ENCODE assay signal across 24 mouse cellular contexts in the genomic region with DNA sequence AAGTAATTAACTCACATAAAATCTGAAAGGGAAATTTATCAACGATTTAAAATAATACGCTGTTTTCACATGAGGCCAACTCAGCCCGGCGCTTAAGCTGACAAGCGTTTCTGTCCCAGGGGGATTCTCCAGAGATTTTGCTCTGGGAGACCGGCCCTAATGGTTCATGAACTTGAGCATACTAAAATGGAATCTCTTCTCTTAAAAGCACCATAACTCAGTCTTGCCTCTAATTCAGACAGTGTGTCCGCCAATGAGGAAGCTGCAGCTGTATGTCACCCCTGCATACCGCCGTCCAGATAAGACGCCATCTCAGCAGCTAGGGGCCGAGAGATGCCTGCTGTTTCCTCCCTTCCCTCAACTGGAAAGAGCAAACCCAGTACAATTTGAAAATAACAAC.
A peak's percentile ranks its signal among the peaks of the same experiment; 100 is the strongest.
DNase-seq lines count a peak whose midpoint lies in the region; ATAC-seq and TF ChIP-seq lines count a peak whose summit lies in the region.
"Had no signal": no experiment of that assay in that cellular context is flagged by ENCODE, and none has a peak within 500 bp of the region (broad histone marks: within the 10 kb centered on the region; RNA-seq: fewer than 3 reads in every experiment).

No protein-coding gene starts in this region.

- no peak for ATAC-seq in midbrain, embryonic 14.5 days (ENCODE audit: low FRiP score, low TSS enrichment)
- no peak for ATAC-seq in midbrain, postnatal 0 days (ENCODE audit: low FRiP score)
- ATAC-seq: forebrain, embryonic 13.5 days; inflammation-experienced regulatory T-cells, adult 6 months; midbrain, embryonic 15.5 days had no signal

- no peak overlapping the region for H3K9ac ChIP-seq in heart, adult 2 months (ENCODE audit: low read depth, low read length)
- no peak overlapping the region for H3K9ac ChIP-seq in midbrain, embryonic 14.5 days (replicated peaks; ENCODE audit: low read length)
- no peak overlapping the region for H3K9ac ChIP-seq in midbrain, postnatal 0 days (replicated peaks; ENCODE audit: low read length, poor library complexity, severe bottlenecking)
- H3K9ac ChIP-seq: embryonic facial prominence, embryonic 13.5 days; forebrain, embryonic 13.5 days; hindbrain, embryonic 14.5 days; liver, embryonic 13.5 days; midbrain, embryonic 15.5 days; neural tube, embryonic 13.5 days; stomach, embryonic 15.5 days had no signal

- intact Hi-C loops in heart, postnatal 14 days (cut with DNase I) = no loop called here
- intact Hi-C loops in heart, adult 2 months (cut with DNase I) = no loop called here

- no peaks in the 10 kb centered on the region for H3K4me1 ChIP-seq in heart, adult 2 months (ENCODE audit: control insufficient read depth, insufficient read depth, low read length)
- no peaks in the 10 kb centered on the region for H3K4me1 ChIP-seq in midbrain, embryonic 14.5 days (ENCODE audit: control insufficient read depth, insufficient read depth, low read length)
- no peaks in the 10 kb centered on the region for H3K4me1 ChIP-seq in midbrain, postnatal 0 days (ENCODE audit: insufficient read depth, low read length)
- H3K4me1 ChIP-seq: forebrain, embryonic 13.5 days; liver, embryonic 13.5 days; megakaryocyte, embryonic 14.5 days; midbrain, embryonic 15.5 days; neural tube, embryonic 13.5 days; stomach, embryonic 15.5 days had no signal

- TF ChIP-seq EP300 in heart, adult 2 months (IDR thresholded peaks at IDR 0.05; ENCODE audit: insufficient read depth, low read depth, low read length) = no peak

- H3K9me3 ChIP-seq in midbrain, embryonic 14.5 days (ENCODE audit: control insufficient read depth, low read length) = no peaks in the 10 kb centered on the region
- no peaks in the 10 kb centered on the region for H3K9me3 ChIP-seq in midbrain, postnatal 0 days (ENCODE audit: low read length)
- H3K9me3 ChIP-seq: embryonic facial prominence, embryonic 13.5 days; forebrain, embryonic 13.5 days; liver, embryonic 13.5 days; midbrain, embryonic 15.5 days; neural tube, embryonic 13.5 days; stomach, embryonic 15.5 days had no signal

- no peak overlapping the region for H3K4me3 ChIP-seq in heart, adult 2 months
- H3K4me3 ChIP-seq in midbrain, embryonic 14.5 days (replicated peaks; ENCODE audit: low read depth, low read length) = no peak overlapping the region
- H3K4me3 ChIP-seq in midbrain, postnatal 0 days (ENCODE audit: low read depth, low read length) = no peak overlapping the region
- H3K4me3 ChIP-seq: embryonic facial prominence, embryonic 13.5 days; forebrain, embryonic 13.5 days; liver, embryonic 13.5 days; megakaryocyte, embryonic 14.5 days; midbrain, embryonic 15.5 days; myocyte; neural tube, embryonic 13.5 days; stomach, embryonic 15.5 days had no signal

- no peaks in the 10 kb centered on the region for H3K36me3 ChIP-seq in heart, adult 2 months (ENCODE audit: control insufficient read depth, insufficient read depth, low read length)
- H3K36me3 ChIP-seq in midbrain, embryonic 14.5 days (ENCODE audit: control insufficient read depth, insufficient read depth, low read length) = no peaks in the 10 kb centered on the region
- no peaks in the 10 kb centered on the region for H3K36me3 ChIP-seq in midbrain, postnatal 0 days (ENCODE audit: insufficient read depth, low read length)
- H3K36me3 ChIP-seq: embryonic facial prominence, embryonic 13.5 days; liver, embryonic 13.5 days; midbrain, embryonic 15.5 days; neural tube, embryonic 13.5 days; stomach, embryonic 15.5 days had no signal

- no peak overlapping the region for H3K4me2 ChIP-seq in midbrain, embryonic 14.5 days (ENCODE audit: low read length)
- no peak overlapping the region for H3K4me2 ChIP-seq in midbrain, postnatal 0 days (ENCODE audit: low read depth, low read length, poor library complexity, severe bottlenecking)
- H3K4me2 ChIP-seq: embryonic facial prominence, embryonic 13.5 days; forebrain, embryonic 13.5 days; hindbrain, embryonic 14.5 days; liver, embryonic 13.5 days; midbrain, embryonic 15.5 days; neural tube, embryonic 13.5 days; stomach, embryonic 15.5 days had no signal

- no peak overlapping the region for H3K27ac ChIP-seq in heart, adult 2 months
- no peak overlapping the region for H3K27ac ChIP-seq in midbrain, embryonic 14.5 days (replicated peaks; ENCODE audit: low read depth, low read length)
- H3K27ac ChIP-seq in midbrain, postnatal 0 days (ENCODE audit: low read depth, low read length) = no peak overlapping the region
- H3K27ac ChIP-seq: embryonic facial prominence, embryonic 13.5 days; forebrain, embryonic 13.5 days; hindbrain, embryonic 14.5 days; liver, embryonic 13.5 days; midbrain, embryonic 15.5 days; neural tube, embryonic 13.5 days; stomach, embryonic 15.5 days had no signal

- peak; percentile 6 for DNase-seq in embryo, embryonic 10.5 days (ENCODE audit: low spot score)
- no peak for DNase-seq in embryo, embryonic 9.5 days (ENCODE audit: extremely low spot score)
- peak; percentile 4 to 5 for DNase-seq in heart, postnatal 14 days
- no peak for DNase-seq in heart, adult 2 months
- peak; percentile 21 for DNase-seq in midbrain, embryonic 14.5 days
- DNase-seq in midbrain, postnatal 0 days (ENCODE audit: low spot score) = no peak
- peak; percentile 43 to 70 for DNase-seq in kidney, postnatal 4 days
- DNase-seq in Muller cell, postnatal 12 days (ENCODE audit: inconsistent ontology term) = no peak
- DNase-seq: adrenal gland, postnatal 36 days; cerebellum, adult 9-10 months; liver, embryonic 13.5 days; lung, adult 2 months; lung, postnatal 36 days; right cerebral cortex, adult 18-20 months; thymus, postnatal 36 days had no signal

- no peak for TF ChIP-seq CTCF in heart, adult 2 months (IDR thresholded peaks at IDR 0.05)
- TF ChIP-seq CTCF in midbrain, postnatal 0 days (IDR thresholded peaks at IDR 0.05) = no peak

- 59% methylated on average over 11 of the region's 11 CpGs for WGBS in heart, adult 2 months
- WGBS in midbrain, embryonic 14.5 days = 77% methylated on average over 11 of the region's 11 CpGs
- WGBS in midbrain, postnatal 0 days = 72% methylated on average over 11 of the region's 11 CpGs

- no peaks in the 10 kb centered on the region for H3K27me3 ChIP-seq in heart, adult 2 months (ENCODE audit: control insufficient read depth, insufficient read depth, low read length)
- no peaks in the 10 kb centered on the region for H3K27me3 ChIP-seq in midbrain, embryonic 14.5 days (ENCODE audit: control insufficient read depth, insufficient read depth, low read length)
- no peaks in the 10 kb centered on the region for H3K27me3 ChIP-seq in midbrain, postnatal 0 days (ENCODE audit: insufficient read depth, low read length)
- H3K27me3 ChIP-seq: embryonic facial prominence, embryonic 13.5 days; forebrain, embryonic 13.5 days; liver, embryonic 13.5 days; midbrain, embryonic 15.5 days; neural tube, embryonic 13.5 days; stomach, embryonic 15.5 days had no signal

- no peaks in the 10 kb centered on the region for H3K79me2 ChIP-seq in heart, adult 2 months (replicated peaks; ENCODE audit: control insufficient read depth, insufficient read depth, low read length)

- TF ChIP-seq POLR2A in heart, adult 2 months (IDR thresholded peaks at IDR 0.05; ENCODE audit: insufficient read depth, low read depth, low read length) = no peak

Comparison
In these comparisons a context has a peak if more than half of its experiments do, and no peak if none do; other contexts are left out.
1. DNase-seq: peak in embryo, embryonic 10.5 days (single experiment), heart, postnatal 14 days (2 of 2), midbrain, embryonic 14.5 days (single experiment) and kidney, postnatal 4 days (2 of 2); none in embryo, embryonic 9.5 days (single experiment), heart, adult 2 months (0 of 2), midbrain, postnatal 0 days (single experiment) and Muller cell, postnatal 12 days (single experiment).